Mouse (Mus musculus) spleen, adult 2 months (tissue): Measurements from ENCODE around the gene Sfxn3. TPM values are rescaled to one million over a fixed set of nuclear protein-coding genes. Genes with fewer than 3 reads are reported as not detected.

ENCODE experiments used
- DNase-seq, 2 experiments: peaks; one replicate each; pipeline versions ENCODE4 v3.0.0 to v3.0.0-alpha.2; 2012 to 2021; ENCODE audit warnings: low spot score in 2 of 2, low read depth in 1 of 2
- H3K27ac ChIP-seq: fragments of 200-500 bp; 2 replicates; pipeline ENCODE4 v1.5.1; 2012; ENCODE audit warnings: low read length, inconsistent platforms; ENCODE audit not compliant: insufficient read depth
- H3K27me3 ChIP-seq: fragments of 200-500 bp; 2 replicates; pipeline ENCODE4 v1.6.1; 2012; ENCODE audit warnings: mild to moderate bottlenecking, moderate library complexity, low read length, inconsistent platforms; ENCODE audit not compliant: control insufficient read depth, insufficient read depth
- H3K36me3 ChIP-seq: fragments of 200-500 bp; 2 replicates; pipeline ENCODE4 v1.6.1; 2012; ENCODE audit warnings: mild to moderate bottlenecking, low read length, inconsistent platforms; ENCODE audit not compliant: control insufficient read depth, insufficient read depth
- H3K4me1 ChIP-seq: fragments of 200-500 bp; 2 replicates; pipeline ENCODE4 v1.6.1; 2011; ENCODE audit warnings: inconsistent platforms; ENCODE audit not compliant: control insufficient read depth, insufficient read depth, insufficient read length
- H3K4me3 ChIP-seq: fragments of 200-500 bp; 2 replicates; pipeline ENCODE4 v1.5.1; 2011; ENCODE audit warnings: mild to moderate bottlenecking, inconsistent platforms; ENCODE audit not compliant: insufficient read depth, insufficient read length; ENCODE audit errors: extremely low read depth
- CTCF ChIP-seq: fragments of 200-500 bp; IDR thresholded peaks from 2 replicates; pipeline ENCODE4 v1.5.1; 2011; ENCODE audit warnings: mild to moderate bottlenecking, inconsistent platforms; ENCODE audit not compliant: insufficient read depth, insufficient read length, insufficient replicate concordance; ENCODE audit errors: extremely low read depth
- POLR2A ChIP-seq: fragments of 200-500 bp; IDR thresholded peaks from 2 replicates; pipeline ENCODE4 v1.6.1; 2011; ENCODE audit warnings: low read depth, low read length, inconsistent platforms
- WGBS: fragments of 180-500 bp; shearing (Covaris S2); methylation state at CpG from one replicate; pipeline ENCODE4 v1.1.7; 2018; 5-methylcytosine and 5-hydroxymethylcytosine counted together
- polyA plus RNA-seq: library from polyadenylated mRNA; depleted of rRNA; stranded (reverse); fragments of >200 nt; gene quantifications from 2 replicates; pipeline ENCODE4 v1.2.3, GENCODE M21; 2012

Sfxn3 gene
- polyA plus RNA-seq, 1 experiment = 23.9 TPM

GRCm38 (mm10) chr19:45046523-45047321 is 581 bp upstream of the Sfxn3 start:
- peaks cover 3% of the 10 kb centered on the region; the same call in 1 of the 2 replicates for H3K36me3 ChIP-seq
- DNase-seq = peak; percentile 49 to 64
- TF ChIP-seq CTCF (no peak), POLR2A (no peak)
- peak overlapping the region; percentile 96 for H3K27ac ChIP-seq
- H3K4me3 ChIP-seq = peak overlapping the region; percentile 81
- H3K27me3 ChIP-seq = no peaks in the 10 kb centered on the region; the same call in 1 of the 2 replicates
- 1% methylated on average over 34 of the region's 34 CpGs for WGBS
- peaks cover 15% of the 10 kb centered on the region for H3K4me1 ChIP-seq

- WGBS = 10% methylated on average over 11 of the region's 11 CpGs
- DNase-seq = peak; percentile 51 to 66
- Histone ChIP-seq H3K4me1 (peaks cover 15% of the 10 kb centered on the region), H3K27me3 (no peaks in the 10 kb centered on the region; the same call in 1 of the 2 replicates), H3K4me3 (peak overlapping the region; percentile 81), H3K27ac (peak overlapping the region; percentile 96), H3K36me3 (peaks cover 9% of the 10 kb centered on the region; the same call in 1 of the 2 replicates)
- TF ChIP-seq CTCF (no peak), POLR2A (0 out of 2 replicates have a peak, but pooled peaks have one; percentile 8)
These were observed 786 bp downstream of the Sfxn3 start for GRCm38 (mm10) chr19:45047935-45048643.

- 90% methylated on average over 12 of the region's 12 CpGs for WGBS
- Histone ChIP-seq H3K4me1 (peaks cover 15% of the 10 kb centered on the region), H3K4me3 (peak overlapping the region; percentile 81; the same call in 1 of the 2 replicates), H3K27ac (peak overlapping the region; percentile 96), H3K27me3 (no peaks in the 10 kb centered on the region; the same call in 1 of the 2 replicates), H3K36me3 (peaks cover 12% of the 10 kb centered on the region; the same call in 1 of the 2 replicates)
- no peak for TF ChIP-seq POLR2A
- TF ChIP-seq CTCF = no peak
- DNase-seq = no peak
These were observed 1.5 kb downstream of the Sfxn3 start for GRCm38 (mm10) chr19:45048644-45049365.

- H3K4me3 ChIP-seq = no peak overlapping the region
- H3K4me1 ChIP-seq = peaks cover 15% of the 10 kb centered on the region
- no peaks in the 10 kb centered on the region; the same call in 1 of the 2 replicates for H3K27me3 ChIP-seq
- no peak overlapping the region for H3K27ac ChIP-seq
- 78% methylated on average over 9 of the region's 9 CpGs for WGBS
- no peak for DNase-seq
- peaks cover 13% of the 10 kb centered on the region for H3K36me3 ChIP-seq
- TF ChIP-seq POLR2A (no peak), CTCF (no peak)
These were observed 2.2 kb downstream of the Sfxn3 start for GRCm38 (mm10) chr19:45049523-45049922.

GRCm38 (mm10) chr19:45053451-45053850 is 6.1 kb downstream of the Sfxn3 start:
- TF ChIP-seq POLR2A (no peak), CTCF (no peak)
- DNase-seq = no peak
- Histone ChIP-seq H3K4me1 (peaks cover 13% of the 10 kb centered on the region), H3K36me3 (peaks cover 13% of the 10 kb centered on the region), H3K27me3 (no peaks in the 10 kb centered on the region), H3K4me3 (no peak overlapping the region), H3K27ac (no peak overlapping the region)
- WGBS = 94% methylated on average over 8 of the region's 8 CpGs

GRCm38 (mm10) chr19:45054892-45055690 is 7.8 kb downstream of the Sfxn3 start:
- 80% methylated on average over 6 of the region's 6 CpGs for WGBS
- Histone ChIP-seq H3K27me3 (no peaks in the 10 kb centered on the region), H3K4me1 (peaks cover 8% of the 10 kb centered on the region), H3K27ac (no peak overlapping the region), H3K36me3 (peaks cover 12% of the 10 kb centered on the region), H3K4me3 (no peak overlapping the region)
- TF ChIP-seq CTCF (no peak), POLR2A (no peak)
- DNase-seq = no peak
